Mouse (Mus musculus): ENCODE measurements around the gene Gm43738. TPM values are rescaled to one million over a fixed set of nuclear protein-coding genes. Genes with fewer than 3 reads are reported as not detected.

The Gm43738 gene
- total RNA-seq, 2 experiments from 2014 or later, result 0.18 TPM; not detected in 1

DNA sequence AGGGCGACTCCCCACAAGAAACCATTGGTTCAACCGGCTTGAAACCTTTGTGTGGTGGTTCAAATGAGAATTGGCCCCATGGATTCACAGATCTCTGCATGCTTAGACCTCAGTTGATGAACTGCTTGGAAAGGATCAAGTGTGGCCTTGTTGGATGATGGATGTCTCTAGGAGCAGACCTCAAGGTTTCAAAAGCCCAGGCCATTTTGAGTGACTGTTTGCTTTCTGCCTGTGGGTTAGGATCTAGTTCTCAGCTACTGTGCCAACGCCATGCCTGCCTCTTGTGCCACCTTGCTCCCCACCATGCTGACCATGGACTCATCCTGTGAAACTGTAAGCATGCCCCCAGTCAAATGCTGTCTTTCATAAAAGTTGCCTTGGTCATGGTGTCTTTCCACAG is 25.1 kb upstream of the Gm43738 start:
- no peak for DNase-seq (ENCODE audit: low spot score in 2 of 2)
- TF ChIP-seq CTCF (conservative IDR thresholded peaks at IDR 0.05), result no peak
- Histone ChIP-seq H3K27ac (no peak overlapping the region), H3K4me3 (no peak overlapping the region)

DNA sequence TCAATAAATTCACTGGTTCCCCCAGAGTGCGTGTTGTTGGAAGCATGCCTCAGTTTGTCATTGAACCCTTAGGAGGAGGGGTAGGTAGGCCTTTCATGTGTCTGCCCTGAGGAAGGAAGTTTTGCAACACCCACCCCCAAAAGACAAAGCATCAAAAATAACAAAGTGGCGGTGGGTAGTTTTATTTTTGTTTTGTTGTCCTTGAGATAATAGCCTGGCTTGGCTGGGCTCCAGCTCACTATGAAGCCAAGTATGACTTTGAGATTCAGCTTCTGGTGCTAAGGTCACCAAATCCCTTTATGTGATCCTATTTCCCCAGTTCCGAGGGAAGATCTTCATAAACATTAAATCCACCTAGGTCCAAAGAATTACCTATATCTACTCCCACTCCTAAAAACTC is 23.3 kb upstream of the Gm43738 start:
- no peak for TF ChIP-seq CTCF (conservative IDR thresholded peaks at IDR 0.05)
- Histone ChIP-seq H3K27ac (no peak overlapping the region), H3K4me3 (no peak overlapping the region)
- DNase-seq (ENCODE audit: low spot score in 2 of 2), result no peak

DNA sequence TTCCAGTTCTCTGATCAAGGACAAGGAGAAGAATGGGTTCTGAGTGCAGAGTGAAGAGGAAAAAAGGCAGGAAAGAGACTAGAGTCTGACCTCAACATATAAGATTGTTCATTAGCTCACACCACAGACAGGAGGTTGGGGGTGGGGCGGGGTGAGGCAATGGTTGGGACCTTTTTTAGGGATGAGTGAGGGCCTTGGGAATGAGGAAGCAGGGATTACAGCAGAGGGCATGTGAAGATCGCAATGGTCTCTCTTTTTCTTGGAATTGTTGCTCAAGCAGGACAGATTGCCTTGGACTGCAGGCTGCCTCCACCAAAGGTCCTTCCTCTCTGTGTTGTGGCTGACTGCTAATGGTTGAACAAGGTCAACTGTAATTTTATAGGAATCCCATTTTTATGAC is 22.4 kb upstream of the Gm43738 start:
- H3K27ac ChIP-seq, result no peak overlapping the region
- no peak overlapping the region for H3K4me3 ChIP-seq
- TF ChIP-seq CTCF (conservative IDR thresholded peaks at IDR 0.05), result no peak
- no peak for DNase-seq (ENCODE audit: low spot score in 2 of 2)

DNA sequence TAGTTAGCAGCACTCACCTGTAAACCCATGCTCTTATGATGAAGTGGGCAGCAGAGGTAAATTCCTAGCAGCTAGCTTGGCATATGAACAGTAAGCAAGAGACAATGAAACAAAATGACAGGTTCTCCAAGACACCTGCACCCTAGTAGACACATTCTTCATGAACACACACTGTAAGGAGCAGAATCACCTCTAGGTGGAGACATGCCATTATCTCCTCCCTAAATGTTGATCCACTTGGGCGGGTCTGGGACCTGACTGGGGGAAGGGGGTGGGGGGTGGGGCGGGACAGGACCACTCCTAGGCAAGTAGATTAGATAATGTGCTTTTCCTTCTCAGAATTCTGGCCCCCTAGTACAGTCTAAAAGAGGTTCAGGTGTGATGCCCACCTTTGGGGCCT is 14.6 kb upstream of the Gm43738 start:
- H3K27ac ChIP-seq, result no peak overlapping the region
- DNase-seq (ENCODE audit: low spot score in 2 of 2), result no peak
- H3K4me3 ChIP-seq, result no peak overlapping the region
- TF ChIP-seq CTCF (conservative IDR thresholded peaks at IDR 0.05), result peak; percentile 74

DNA sequence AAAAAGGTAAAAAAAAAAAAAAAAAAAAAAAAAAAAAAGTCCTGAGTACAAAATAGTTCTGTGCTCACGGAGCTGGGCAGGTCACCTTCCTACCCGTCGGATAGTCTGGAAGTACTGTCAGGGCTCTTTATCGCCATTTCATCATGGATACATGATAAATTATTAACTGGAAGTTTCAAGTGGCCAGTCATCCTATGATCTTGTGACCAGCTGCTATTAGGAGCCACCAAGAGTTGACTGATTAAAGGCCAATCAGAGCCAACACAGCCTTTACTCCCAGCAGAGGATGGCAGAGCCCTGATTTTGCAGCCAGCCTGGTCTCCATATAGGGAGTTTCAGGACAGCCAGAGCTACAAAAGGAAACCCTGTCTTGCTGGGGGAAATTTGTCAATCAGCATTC is 12.2 kb upstream of the Gm43738 start:
- Histone ChIP-seq H3K4me3 (no peak overlapping the region), H3K27ac (no peak overlapping the region)
- no peak for TF ChIP-seq CTCF (conservative IDR thresholded peaks at IDR 0.05)
- no peak for DNase-seq (ENCODE audit: low spot score in 2 of 2)

DNA sequence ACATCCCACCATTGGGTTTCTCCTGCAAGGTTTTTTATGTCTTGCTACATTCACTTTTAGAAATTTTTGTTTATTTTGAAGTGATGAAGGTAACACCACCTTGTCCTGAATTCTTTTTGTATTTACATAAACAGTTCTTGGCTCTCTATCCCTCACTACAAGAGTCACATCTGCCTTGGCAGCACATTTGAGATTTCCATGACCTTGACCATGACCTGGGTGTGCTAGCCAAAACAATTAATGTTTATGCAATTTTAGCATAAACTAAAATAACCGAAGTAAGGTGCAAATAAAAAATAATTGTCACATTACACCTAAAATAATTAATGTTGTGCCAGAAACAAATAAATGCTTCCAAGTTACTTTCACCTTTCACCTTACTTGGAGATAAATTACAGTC is 7.2 kb upstream of the Gm43738 start:
- no peak for TF ChIP-seq CTCF (conservative IDR thresholded peaks at IDR 0.05)
- Histone ChIP-seq H3K4me3 (no peak overlapping the region), H3K27ac (no peak overlapping the region)
- no peak for DNase-seq (ENCODE audit: low spot score in 2 of 2)

DNA sequence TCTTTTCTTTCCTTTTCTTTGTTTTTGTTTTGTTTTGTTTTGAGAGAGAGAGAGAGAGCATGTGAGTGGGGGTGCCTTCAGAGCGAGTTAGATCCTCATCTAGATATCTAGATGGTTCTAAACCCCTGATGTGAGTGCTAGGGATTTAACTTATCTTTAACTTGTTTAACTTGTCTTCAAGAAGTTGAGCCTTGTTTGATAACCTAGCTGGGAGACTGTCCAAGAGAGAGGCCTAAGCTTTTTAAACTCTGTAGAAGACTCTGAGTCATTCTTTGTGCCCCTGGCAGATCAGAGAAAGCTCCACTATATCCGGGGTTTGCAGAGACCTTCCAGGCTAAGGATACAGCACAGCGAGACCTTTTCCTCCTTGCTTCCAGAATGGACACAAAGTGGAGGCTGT is 6.6 kb upstream of the Gm43738 start:
- no peak for TF ChIP-seq CTCF (conservative IDR thresholded peaks at IDR 0.05)
- no peak overlapping the region for H3K4me3 ChIP-seq
- no peak for DNase-seq (ENCODE audit: low spot score in 2 of 2)
- H3K27ac ChIP-seq, result no peak overlapping the region

DNA sequence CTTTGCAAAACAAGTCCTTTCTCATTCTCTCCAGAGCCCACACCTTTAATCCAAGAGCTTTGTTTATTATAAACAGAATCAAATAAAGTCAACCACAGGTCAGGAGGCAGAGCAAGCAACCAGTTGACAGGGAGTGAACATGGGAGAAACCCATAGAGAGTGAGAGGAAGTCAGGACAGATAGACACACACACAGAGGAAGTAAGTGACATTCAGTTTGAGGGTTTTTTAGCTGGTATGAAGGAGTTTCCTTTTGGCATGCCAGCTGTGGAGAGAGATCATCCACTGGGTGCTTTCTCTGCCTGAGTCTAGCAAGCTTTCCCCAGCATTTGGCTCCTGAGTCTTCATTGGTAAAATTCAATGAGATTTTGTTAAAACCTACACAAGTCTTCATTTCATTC is 6.0 kb upstream of the Gm43738 start:
- TF ChIP-seq CTCF (conservative IDR thresholded peaks at IDR 0.05), result no peak
- H3K4me3 ChIP-seq, result no peak overlapping the region
- H3K27ac ChIP-seq, result no peak overlapping the region
- DNase-seq (ENCODE audit: low spot score in 2 of 2), result no peak

DNA sequence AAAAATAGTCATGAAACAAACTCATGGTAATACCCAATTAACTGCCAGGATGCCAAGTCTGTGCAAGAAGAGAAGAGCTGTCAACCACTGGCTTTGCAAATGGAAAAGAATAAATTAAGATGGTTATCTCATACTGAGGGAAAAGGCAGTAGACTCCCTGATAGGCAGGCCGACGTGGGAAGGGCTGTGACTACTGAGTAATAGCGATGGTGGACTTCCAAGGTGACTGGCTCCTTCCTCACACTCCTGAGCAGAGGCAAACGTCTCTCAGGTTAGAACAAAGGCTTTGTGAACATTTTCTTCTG is 2.3 kb upstream of the Gm43738 start:
- DNase-seq (ENCODE audit: low spot score in 2 of 2), result no peak
- H3K27ac ChIP-seq, result no peak overlapping the region
- TF ChIP-seq CTCF (conservative IDR thresholded peaks at IDR 0.05), result no peak
- no peak overlapping the region for H3K4me3 ChIP-seq

DNA sequence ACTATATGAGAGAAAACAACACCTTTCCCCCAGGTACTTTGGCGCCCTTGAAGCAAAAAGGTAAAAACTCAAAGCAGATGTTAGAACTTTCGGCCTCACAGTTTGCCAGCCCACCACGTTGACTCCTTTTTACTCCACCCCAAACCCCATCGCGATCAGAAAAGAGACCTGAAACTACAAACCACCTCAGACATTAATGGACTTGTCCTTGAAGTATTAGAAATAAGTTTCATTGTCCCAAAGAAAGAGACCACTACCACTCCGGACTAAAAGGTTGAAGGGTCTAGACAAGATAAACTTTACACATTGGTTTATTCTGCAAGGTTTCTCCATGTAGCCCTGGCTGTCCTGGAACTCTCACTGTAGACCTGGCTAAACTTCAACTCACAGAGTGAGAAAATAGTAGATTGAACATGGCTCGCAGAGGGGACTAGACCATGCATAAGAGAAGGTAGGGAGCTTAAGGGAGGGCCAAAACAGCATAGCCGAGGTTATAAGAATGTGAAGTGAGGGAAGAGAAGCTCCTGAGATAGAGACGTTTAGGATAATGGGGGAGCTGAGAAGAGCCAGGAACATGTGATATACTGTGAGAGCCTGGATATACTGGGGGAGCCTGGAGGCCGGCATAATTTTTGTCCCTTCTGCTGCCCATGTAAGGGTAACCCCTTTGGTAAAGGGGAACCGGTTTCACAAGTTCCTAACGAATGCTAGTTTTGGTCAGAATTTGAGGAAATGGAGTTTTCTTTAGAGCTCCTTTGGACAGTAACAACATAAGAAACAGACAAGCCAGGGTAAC is 1.8 kb upstream of the Gm43738 start:
- DNase-seq (ENCODE audit: low spot score in 2 of 2), result no peak
- no peak for TF ChIP-seq CTCF (conservative IDR thresholded peaks at IDR 0.05)
- peak overlapping the region; percentile 76 for H3K4me3 ChIP-seq
- peak overlapping the region; percentile 70; the same call in 1 of the 2 replicates for H3K27ac ChIP-seq

DNA sequence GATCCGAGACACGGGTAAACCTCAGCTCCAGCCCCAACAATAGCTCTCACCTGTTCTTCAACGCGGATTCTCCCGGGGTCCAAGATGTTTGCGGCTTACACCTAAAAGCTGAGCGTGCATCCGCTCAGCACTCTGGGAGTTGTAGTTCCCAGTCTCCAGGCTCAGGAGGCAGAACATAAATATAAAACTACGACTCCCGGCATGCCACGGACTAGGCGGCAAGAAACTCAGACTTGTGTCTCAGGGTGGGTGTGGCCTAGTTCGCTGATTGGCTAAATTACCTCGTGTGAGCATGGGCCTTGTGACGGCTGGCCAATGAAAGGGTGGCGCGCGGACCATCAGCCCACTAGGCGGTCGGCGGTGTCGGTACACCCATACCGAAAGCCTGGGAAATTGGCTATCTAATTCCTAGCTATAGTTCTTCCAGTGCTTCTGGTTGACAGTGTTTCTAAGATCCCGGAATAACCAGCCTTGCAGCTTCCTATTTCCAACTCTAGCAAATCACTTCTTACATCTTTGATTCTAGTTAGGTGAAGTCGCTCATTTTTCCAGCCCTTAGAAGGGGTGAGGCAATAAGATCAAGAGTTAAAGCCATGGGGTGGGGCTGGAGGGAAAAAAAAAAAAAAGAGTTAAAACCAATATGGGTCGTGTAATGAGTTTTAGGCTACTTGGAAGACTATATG is 1.1 kb upstream of the Gm43738 start, which contains the start of gene Fdps:
Gene Fdps, minus strand, starts transcription at position 148 of the 683 bp plus-strand sequence.
- DNase-seq (ENCODE audit: low spot score in 2 of 2), result peak; percentile 93 to 99
- Histone ChIP-seq H3K27ac (peak within 1 kb of the TSS; percentile 85), H3K4me3 (peak within 1 kb of the TSS; percentile 76)
- TF ChIP-seq CTCF (conservative IDR thresholded peaks at IDR 0.05), result peak; percentile 67

DNA sequence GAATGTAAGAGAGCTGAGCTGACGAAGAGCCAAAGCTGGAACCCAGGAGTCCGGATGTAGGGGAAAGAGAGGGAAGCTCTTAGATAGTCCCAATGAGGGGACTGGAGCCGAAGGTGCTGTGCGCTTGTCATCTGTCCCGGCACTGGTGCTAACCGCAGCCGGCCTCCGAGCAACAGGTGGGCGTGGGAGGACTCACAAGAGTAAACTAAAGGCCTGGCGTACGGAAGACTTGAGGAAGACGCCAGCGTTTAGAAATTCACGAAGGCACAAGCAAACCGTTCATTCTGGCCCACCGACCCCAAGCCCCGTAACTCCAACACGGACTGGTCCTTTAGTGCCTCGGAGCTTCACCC is 536 bp upstream of the Gm43738 start:
- no peak for DNase-seq (ENCODE audit: low spot score in 2 of 2)
- Histone ChIP-seq H3K4me3 (peak overlapping the region; percentile 76), H3K27ac (peak overlapping the region; percentile 85)
- TF ChIP-seq CTCF (conservative IDR thresholded peaks at IDR 0.05), result no peak

DNA sequence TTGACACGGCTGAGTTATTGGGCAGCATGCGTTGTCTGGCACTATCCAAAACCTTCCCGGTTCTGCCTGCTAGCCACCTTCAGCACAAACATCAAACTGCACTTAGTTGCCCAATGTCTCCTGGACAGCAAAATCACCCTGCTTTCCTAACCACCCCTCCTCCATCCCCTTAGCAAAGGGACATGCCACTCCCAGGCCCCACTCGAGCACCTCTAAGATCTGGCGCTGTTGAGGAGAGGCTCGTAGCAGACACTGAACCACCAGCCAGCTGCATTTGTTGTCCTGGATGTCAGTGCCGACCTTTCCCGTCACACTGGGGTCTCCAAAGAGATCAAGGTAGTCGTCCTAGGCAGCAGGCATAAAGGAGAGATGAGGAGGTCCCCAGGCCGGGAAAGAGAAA is 6.9 kb downstream of the Gm43738 start:
- no peak for TF ChIP-seq CTCF (conservative IDR thresholded peaks at IDR 0.05)
- H3K27ac ChIP-seq, result no peak overlapping the region
- DNase-seq (ENCODE audit: low spot score in 2 of 2), result no peak
- H3K4me3 ChIP-seq, result no peak overlapping the region

DNA sequence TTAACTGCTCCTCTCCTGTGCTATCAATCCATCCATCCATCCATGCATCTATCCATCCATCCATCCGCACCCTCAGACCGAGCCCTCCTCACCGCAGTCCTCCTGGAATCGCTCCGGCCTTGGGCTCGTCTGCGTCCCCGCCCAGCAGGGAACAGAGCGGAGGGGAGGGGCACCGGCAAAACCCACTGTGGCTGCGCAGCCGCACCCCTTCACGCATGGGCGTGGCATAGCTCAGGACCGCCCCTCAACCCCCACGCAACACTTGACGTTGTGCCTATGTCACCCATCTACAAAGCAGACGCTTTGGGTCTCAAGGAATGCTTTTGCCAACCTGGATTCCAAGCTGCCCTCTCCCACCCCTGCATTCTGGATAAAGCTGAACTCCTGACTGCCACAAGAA is 7.7 kb downstream of the Gm43738 start, which contains the start of gene Rusc1:
Gene Rusc1, minus strand, starts transcription at position 137 of the 400 bp plus-strand sequence.
- TF ChIP-seq CTCF (conservative IDR thresholded peaks at IDR 0.05), result no peak

More for the DNA sequence above, 7.7 kb downstream of the Gm43738 start, which contains the start of gene Rusc1:
- H3K4me3 ChIP-seq, result peak within 1 kb of the TSS; percentile 86
- peak; percentile 95 for DNase-seq (ENCODE audit: low spot score in 2 of 2)
- H3K27ac ChIP-seq, result peak within 1 kb of the TSS; percentile 88

Measured in layer of hippocampus, adult 2 months (tissue).